Mouse (Mus musculus) liver, adult 2 months (tissue): ENCODE measurements at regions not wholly inside any gene's neighbourhood (a gene's known extent, or its start where the extent isn't known, plus 50 kb on each side); places are given as distances from the start of the nearest gene placed in this dataset.

Experiments used
- CTCF ChIP-seq: fragments of 200-500 bp; IDR thresholded peaks from 2 replicates; pipeline ENCODE4 v1.5.1; 2011; ENCODE audit warnings: low read depth, low read length, control low read depth
- POLR2A ChIP-seq: fragments of 200-500 bp; IDR thresholded peaks from 2 replicates; pipeline ENCODE4 v1.6.1; 2011; ENCODE audit warnings: low read length, control low read depth; ENCODE audit not compliant: insufficient read depth; ENCODE audit errors: extremely low read depth

DNA sequence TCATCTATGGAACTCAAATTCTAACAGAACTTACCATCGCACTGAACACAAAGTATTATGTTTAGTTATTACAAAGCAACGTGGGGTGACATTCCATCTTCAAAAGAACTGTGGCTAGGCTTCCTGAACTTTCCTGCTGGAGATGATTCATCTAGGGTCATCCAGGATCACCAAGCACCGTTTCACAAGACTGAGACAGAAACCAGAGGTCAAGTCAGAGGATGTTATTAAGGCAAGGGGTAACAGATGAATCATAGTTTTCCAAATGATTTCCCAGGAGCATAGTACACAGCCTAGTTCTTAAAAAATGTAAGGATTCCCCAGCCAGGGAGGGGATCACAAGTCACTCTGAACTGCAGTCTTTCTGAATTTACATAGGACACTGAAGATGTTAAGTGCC, 97.5 kb upstream of the Nrip1 start:
- TF ChIP-seq CTCF = no peak
- no peak for TF ChIP-seq POLR2A
